Mouse (Mus musculus): ENCODE data around the gene Ddx42.

GRCm38 (mm10) chr11:106175081-106175480, 41.6 kb upstream of the Ddx42 start:
- no peak for TF ChIP-seq CTCF (IDR thresholded peaks at IDR 0.05)
- no peak for TF ChIP-seq EP300 (IDR thresholded peaks at IDR 0.05)

Measured in lung, postnatal 0 days (tissue).